Mouse (Mus musculus) heart, adult 9 months (tissue): ENCODE data around the gene Icmt.

ENCODE experiments used
- DNase-seq, 2 experiments: peaks; one replicate each; pipeline ENCODE4 v3.0.0; 2022; ENCODE audit warnings: low spot score in 2 of 2

Icmt gene

DNA sequence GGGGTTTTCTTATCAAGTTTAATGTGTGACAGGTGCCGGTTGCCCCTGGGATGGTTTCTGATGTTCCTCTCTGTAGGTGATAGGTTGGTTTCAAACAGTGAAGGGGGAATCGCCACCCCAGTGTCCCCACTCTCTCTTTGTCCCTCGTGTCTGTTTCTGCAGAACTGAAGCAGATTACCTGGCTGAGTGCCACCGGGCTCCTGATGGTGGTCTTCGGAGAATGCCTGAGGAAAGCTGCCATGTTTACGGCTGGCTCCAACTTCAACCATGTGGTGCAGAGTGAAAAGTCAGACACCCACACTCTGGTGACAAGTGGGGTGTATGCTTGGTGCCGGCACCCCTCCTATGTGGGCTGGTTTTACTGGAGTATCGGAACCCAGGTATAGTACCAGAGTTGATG is 3.3 kb downstream of the Icmt start:
- DNase-seq = no peak

DNA sequence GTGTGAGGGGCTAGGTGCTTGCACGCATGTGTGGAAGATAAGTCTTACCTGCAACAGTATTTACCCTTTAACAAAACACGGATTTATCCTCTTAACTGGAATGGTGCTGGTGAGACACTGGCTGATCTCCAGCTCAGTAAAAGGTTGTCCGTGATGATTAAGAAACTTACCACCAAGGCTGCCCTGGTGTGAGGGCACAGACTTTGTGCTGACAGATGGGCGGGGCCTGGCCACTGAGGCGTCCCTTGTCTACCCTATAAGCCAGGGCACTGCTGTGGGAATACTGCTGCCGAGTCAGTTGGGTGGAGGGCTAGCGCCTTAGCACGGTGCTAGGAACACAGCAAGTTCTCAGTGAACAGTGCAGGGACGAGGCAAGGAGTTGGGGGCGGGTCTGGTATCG is 5.0 kb downstream of the Icmt start:
- DNase-seq = no peak

DNA sequence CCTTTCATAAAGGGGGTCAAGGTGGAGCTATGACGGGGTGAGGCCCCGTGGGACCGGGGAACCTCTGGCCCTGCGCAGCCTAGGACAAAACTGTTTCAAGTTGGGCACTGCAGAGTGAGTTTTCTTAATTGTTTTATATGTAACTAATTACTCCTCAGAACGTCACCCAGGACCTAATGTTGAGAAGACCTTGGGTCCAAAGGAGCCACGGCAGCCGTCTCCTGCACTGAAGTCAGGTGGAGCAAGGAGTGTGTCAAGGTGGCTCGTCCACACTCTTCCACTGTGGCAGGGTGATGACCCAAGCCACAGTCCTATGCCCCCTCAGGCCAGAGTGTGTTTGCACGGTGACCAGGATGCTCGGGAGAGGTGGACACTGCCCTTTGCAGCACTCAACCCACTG is 6.1 kb downstream of the Icmt start:
- DNase-seq = no peak

DNA sequence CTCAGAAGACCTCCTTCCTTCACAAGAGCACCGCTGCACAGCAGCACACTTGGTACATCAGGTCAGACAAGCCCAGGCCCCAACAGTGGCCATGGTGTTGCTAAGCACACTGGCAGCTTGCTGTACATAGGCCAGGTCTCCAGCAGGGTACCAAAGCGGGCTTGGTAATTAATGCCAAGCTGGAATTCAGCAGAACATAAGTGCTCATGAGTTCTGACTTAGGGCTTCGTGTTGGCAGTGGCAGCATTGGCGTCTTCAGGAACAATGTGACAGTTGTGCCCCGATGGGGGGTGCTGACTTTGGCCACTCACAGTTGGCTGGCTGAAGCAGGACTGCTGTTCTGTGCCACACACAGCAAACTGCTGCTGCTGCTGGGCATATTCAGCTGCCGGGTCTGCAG is 7.7 kb downstream of the Icmt start:
- no peak for DNase-seq

DNA sequence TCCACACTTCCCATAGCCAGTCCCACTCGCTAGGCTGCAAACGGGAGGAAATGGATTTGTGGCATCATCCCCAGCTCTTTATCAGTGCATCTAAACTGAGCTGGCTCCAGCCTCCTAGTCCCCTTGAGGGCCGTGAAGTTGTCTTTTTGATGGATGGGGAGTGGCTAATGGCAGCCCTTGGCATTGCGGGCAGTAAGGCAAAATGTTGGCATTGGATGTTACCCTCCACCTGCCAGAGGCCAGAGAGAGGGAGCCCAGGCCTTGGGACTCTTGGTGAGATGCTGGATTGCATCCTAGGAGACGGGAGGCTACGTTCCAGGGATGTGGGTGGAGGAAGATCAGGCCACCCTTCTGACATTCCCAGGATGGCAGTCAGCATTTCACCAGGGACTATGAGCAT is 9.0 kb downstream of the Icmt start:
- no peak for DNase-seq

DNA sequence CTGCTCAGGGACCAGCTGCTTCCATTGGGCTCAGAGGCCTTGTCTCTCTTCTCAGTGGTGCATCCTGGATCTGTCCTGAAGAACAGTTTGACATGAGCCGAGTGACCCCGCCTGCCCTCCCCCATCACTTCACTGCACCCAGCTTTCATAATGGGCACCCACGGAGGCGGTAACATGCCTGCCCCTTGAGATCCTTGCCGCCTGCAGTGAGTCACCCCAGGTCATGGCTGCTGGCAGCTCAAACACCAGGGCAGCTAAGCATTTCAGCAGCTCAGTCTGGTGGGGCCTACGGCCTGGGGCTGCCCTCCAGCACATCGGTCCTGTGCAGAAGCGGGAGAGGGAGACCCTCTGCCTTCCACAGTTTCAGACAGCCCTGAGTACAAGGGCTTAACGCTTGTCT is 10.5 kb downstream of the Icmt start:
- no peak for DNase-seq

DNA sequence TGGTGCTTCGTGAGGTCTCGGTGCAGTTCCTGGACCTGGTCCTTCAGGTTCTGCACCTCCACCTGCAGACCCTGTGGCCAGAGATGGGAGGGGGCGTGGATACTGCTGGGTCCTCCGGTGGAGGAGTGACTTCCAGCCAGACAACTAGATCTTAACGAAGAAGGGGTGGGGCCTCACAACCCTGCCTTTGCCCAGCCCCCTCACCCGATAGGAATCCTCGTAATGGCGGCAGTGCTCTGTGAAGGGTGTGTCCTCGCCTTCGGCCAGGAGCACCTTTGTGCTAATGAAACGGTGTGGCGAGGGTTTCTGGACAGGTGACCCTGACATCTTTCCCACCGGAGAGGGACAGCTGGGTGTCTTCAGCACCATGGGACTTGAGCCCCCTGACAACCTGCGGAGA is 15.2 kb downstream of the Icmt start:
- DNase-seq = no peak

DNA sequence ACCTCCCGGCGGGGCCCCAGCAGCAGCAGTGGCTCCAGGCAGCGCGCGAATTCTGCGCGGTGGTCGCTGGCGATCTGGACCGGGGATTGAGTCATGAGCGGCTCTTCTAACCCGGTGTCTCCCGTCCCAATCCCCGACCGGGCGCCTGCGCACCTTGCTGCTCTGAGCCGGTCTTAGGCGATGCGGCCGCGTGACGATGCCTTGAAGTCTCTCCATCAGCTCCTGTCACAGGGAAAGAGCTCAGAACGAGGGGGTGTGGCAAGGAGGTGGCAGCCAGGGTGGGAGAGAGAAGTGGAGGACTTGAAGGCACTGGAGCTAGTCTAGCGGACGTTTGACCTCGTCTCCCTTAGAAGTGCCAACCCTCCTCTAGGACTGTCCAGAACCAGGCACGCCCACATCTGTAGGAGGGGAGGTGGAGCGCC is 16.2 kb downstream of the Icmt start:
- DNase-seq = no peak

DNA sequence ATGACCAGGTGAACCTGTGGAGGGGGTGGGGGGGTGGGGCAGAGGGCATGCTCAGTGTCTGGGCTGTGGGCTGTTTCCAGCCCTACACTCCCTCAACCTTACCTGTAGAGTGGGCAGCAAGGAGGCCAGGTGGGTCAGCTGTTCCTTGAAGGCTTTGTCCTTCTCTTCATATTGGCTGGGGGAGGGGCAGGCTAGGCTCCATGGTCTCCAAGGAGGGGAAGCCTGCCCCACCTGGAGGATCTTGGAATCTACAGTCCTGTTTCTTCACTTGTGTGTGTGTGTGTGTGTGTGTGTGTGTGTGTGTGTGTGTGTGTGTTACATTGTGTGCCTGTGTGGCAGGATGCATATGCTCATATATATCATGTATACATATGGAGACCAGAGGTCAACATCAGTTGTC is 16.9 kb downstream of the Icmt start:
- DNase-seq = no peak

DNA sequence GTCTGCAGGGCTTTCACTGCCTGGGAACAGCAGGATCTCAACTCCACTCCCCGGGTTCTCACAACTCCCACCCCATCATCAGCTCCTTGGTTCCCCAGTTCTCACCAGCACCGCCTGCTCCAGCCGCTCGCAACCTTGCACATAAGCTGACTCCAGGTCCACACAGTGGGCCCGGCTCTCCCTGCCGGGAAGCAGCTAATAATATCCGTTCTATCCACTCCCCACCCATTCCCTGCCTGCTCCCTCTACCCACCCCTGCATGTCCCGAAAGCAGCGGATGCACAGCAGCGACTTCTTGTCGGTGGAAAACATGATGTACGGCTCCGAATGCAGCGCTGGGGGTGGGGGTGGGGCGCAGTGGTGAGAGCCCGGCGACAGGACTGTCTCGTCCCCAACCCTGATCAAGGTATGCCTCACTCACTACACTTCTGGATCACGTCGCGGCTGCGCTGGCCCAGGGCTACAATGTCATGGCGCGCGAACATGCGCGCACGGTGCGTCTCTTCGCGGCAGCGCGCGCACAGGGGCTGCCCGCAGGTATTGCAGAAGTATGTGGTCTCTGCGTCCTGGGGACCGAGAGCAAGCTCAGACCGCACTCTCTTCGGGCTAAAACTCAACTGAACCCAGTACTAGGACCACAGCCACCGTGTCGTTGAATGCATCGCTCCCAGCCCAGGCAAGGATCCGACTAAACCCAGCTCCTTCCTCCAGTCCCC is 18.6 kb downstream of the Icmt start:
- DNase-seq = no peak

DNA sequence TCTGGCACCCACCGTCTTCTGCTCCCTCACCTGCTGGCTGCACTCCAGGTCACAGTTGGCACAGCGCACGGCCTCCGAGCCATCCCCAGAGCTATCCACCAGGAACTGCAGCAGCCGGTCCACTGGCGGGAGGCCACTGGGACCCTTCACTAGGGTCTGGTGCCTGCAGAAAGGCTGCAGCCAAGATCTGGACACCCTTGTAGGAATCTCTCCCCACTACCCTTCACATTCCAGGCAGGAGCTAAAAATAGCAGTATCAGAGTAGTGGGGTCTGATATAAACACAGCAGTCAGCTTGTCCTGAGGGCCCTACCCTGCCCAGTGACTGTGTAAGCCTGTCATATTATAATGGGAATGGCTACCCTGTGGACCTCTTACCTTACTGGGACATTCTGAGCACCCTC is 20.6 kb downstream of the Icmt start:
- DNase-seq = peak; percentile 48 to 51

DNA sequence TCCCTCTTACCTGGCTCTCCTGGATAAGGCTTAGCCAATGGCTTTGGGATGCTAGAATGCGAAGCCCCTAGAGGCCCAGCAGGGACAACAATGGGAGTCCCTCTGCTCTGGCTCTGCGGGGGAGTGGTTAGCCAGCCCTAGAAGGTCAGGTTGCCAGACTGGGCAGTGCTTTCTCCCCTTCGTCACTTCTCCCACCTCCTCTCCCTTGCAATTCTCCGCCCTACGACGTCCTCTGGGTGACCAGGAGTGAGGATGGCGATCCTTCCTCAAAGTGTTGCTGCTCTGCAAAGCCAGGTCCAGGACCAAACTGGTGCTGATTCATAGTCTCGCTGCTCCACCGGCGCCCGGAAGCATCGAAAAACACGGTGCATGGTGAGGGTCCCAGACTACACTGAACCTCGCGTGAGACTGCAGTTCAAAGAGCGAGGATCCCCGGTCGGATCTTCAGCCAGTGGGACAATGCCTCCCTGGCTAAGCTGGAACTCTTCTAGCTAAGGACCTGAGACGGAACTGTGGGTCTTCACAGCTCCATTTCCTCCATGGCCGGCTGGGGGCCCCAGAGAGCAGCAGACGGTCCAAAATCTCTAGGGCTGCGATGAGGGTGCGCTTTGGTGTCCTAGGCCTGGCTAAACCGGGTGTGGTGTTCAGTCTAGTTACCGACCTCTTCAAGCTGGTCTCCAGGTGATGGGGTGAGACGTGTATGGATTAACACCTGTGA is 21.6 kb downstream of the Icmt start, which contains the start of gene Rnf207:
Gene Rnf207, minus strand, starts transcription at position 477 of the 718 bp plus-strand sequence.
- DNase-seq = peak; percentile 67 to 69

DNA sequence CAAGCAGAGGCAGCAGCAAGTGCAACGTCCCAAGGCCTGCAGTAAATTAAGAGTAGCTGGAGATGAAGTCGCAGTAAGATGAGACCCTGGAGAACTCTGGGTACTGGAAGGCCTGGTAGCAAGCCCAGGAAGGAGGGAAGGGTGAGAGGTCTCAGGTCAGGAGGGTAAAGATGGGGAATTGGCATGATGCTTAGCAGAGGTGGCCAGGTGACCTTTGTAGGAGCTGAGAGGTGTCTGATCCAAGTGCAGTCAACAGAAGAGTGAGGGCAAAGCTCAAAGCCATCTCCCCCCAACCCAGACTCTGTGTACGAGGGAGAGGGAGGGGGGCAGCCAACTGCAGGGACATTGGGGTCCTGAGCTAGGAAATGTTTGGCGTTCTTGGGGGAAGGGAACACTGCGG is 24.4 kb downstream of the Icmt start:
- DNase-seq = no peak

DNA sequence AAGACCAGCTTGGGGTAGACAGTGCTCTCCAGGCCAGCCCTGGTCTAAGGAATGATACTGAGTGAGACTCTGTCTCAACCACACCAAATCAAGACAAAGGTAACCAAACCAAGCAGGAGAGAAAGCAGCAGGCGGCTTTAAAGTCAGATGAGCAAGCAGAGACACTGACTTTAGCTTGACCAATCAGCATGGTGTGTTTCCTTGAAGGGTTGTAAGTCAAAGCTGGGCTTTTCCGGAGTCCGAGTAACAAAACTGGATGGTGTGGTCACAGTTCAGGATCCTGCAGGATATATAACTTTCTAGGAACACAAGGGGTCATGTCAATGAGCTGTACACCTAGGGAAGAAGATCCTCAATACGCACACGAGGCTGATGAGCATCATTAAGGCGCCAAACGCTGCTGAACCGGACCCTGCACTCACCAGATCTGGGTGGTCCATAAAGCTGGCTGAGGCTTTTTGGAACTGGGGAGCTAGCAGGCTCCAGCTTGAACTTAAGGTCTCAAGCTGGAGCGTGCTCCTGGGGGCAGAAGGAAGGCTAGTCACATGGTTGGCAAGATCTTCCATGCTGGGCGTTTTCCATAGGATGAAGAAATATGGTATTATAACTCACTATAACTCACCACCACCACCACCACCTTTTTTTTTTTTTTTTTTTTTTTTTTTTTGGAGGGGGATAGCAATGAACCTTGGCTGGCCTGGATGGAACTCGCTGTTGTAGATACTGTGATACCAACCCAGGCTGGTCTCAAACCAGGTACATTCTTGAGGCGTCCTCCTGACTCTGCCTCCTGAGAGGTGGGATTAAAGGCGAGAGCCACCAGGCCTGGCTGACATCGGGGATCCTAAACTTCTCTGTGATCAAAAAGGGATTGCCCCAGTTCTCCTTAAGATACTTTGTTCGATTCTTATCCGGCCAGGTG is 27.9 kb downstream of the Icmt start:
- DNase-seq = no peak

DNA sequence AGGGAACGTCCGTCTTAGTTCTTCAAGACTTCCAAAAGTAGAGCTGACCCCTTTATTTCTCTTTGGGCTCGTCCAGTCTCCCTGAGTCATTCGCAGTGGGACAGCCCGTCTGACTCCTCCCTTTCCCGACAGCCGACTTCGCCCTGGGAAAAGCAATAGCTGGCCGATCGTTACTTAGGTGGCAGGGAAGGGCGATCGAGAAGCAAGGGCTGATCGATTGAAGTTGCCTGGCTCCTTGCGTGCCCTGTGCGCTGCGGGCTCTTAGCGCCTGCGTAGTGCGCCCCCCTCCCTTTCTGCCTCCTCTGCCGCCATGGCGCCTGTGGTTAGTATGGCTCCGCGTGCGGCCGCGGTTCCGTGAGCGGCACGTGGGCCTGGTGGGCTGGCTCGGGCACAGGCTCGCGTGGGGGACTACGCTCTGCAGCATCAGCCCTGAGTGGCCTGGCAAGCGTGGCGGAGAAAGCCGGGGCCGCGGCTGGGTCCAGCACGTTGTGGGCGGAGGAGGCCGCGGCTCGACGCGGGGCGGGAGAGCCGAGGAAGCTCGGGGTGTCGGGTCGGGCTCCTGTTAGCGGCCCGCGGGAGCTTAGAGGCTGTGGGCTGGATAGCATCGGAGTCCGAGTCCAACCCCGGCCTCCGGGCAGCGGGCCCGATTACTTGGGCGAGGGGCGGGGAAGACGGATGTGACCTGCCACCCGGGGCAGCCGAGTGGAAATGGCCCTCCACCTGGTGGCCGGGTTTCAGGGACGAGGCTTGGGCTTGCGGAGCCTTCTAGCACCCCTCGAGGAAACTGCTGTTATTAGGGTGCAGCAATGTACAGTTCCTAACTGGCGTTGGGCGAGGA is 28.8 kb downstream of the Icmt start, which contains the start of gene Rpl22:
Gene Rpl22, plus strand, starts transcription at position 169 of the 838 bp plus-strand sequence.
- DNase-seq = peak; percentile 94 to 95

DNA sequence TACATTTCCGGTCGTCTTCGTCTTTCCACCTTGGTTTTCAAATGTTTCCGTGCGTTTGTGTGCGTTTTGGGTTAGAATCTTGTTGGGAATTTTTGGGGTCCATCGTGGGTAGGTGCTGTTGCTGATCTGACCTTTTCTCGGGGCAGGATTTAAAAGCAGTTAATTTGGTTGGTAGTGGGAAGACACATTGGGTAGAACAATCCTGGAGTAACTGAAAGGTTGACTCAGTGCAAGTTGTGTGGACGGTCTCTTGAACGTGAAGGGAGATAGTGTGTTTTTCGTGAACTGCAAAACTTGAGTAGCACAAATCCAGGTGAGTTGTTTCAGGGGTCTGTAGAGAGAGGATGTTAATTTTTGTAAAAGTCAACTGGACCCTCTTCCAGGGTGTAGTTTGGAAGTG is 29.5 kb downstream of the Icmt start:
- no peak for DNase-seq

DNA sequence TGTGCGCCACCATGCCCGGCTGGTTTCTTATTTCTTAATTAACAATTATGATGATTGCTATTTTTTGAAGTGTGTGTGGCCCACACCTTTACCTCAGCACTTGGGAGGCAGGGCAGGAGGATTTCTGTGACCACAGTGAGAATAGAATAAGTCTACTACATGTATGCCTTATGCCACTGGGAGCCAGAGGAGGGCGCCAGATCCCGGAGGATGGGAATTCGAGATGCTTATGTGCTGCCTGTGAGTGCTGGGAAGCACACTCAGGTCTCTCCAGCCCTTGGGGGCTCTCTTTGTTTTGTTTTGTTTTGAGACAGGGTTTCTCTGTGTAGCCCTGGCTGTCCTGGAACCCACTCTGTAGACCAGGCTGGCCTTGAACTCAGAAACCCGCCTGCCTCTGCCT is 31.7 kb downstream of the Icmt start:
- DNase-seq = no peak

DNA sequence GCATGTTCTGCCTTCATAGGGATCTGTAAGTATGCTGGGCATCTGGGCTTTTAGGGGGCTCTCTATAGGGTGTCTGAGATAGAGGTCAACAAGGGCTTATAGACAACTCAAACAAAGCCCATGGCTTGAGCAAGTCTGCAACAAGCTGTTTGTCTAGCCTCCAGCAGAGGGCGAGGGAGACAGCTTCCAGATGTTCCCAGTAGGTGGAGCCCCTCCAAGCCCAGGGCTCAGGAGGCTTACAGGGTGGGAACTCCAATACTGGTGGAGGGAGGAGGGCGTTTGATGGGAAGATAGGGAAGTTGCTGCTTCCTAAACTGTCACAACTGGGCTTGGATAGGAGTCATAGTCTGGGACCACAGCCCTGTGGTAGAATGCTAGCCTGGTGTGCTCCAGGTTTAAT is 35.9 kb downstream of the Icmt start:
- peak in 1 of 2 experiments; percentile 48 for DNase-seq

DNA sequence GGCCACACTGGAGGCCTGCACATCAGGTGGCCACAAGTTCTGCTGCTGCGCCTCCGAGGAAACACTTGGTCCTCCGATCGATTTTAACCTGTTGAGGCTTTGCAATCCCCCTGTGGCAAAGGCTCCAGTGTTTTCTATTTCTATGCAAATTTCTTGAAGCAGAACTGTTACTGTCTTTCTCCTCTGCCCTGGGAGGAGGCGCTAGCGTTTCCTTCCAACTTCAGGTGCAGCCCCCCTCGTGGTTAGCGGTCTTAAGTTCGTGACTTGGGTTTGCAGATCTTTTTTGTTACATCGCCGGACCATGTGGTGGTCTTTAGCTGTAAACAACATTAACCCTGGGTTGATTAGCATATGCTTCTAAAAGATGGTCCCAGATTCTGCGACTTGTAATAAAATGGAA is 36.6 kb downstream of the Icmt start:
- no peak for DNase-seq

DNA sequence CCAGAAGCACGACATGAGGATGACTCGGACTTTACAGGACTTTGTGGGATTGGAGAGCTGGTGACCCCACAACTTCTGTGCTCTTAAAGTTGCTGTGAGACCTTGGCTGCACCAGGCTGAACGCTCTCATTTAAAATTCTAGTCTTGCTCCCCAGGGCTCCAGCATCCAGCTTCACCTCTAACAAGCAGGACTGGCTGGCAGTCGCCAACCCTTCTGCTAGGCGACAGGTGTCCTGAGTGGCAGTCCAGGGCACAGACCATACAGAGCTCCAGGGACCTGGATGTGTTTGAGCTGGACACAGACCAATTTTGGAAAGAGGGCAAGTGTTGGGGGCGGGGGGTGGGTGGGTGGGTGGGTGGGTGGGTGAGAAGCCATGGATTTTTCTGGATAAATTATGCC is 40.7 kb downstream of the Icmt start:
- DNase-seq = no peak
